Mouse (Mus musculus): ENCODE measurements around the gene Uap1l1. TPM values are rescaled to one million over a fixed set of nuclear protein-coding genes. Genes with fewer than 3 reads are reported as not detected.

Gene Uap1l1
- total RNA-seq, 2 experiments from 2014 or later = 20.0 to 23.1 TPM

GRCm38 (mm10) chr2:25318119-25318966 is 47.1 kb downstream of the Uap1l1 start:
- no peak for DNase-seq

GRCm38 (mm10) chr2:25311491-25311891 is 54.0 kb downstream of the Uap1l1 start:
- no peak for DNase-seq

GRCm38 (mm10) chr2:25310969-25311368 is 54.5 kb downstream of the Uap1l1 start:
- no peak for DNase-seq

GRCm38 (mm10) chr2:25310180-25310579 is 55.3 kb downstream of the Uap1l1 start:
- no peak for DNase-seq

Other genes starting within 250 kb of the Uap1l1 start
- 1 to 10 TPM; 2.1 to 2.3 TPM for gene Nrarp, start 184.9 kb downstream of the Uap1l1 start, total RNA-seq (2021)
- gene Tor4a, start 168.8 kb downstream of the Uap1l1 start, total RNA-seq (2021) = 10 to 100 TPM; 14.0 to 24.8 TPM
- 10 to 100 TPM; 54.8 to 57.2 TPM for gene Nelfb, start 154.2 kb downstream of the Uap1l1 start, total RNA-seq (2021)
- not detected for gene Stpg3, start 151.0 kb downstream of the Uap1l1 start, total RNA-seq (2021)
- gene Fam166a, start 146.9 kb downstream of the Uap1l1 start, total RNA-seq (2021) = not detected
- 100 to 1,000 TPM; 291 to 296 TPM for gene Tubb4b, start 141.0 kb downstream of the Uap1l1 start, total RNA-seq (2021)
- not detected for gene Slc34a3, start 131.3 kb downstream of the Uap1l1 start, total RNA-seq (2021)
- gene Rnf224, start 128.9 kb downstream of the Uap1l1 start, total RNA-seq (2021) = not detected
- gene Rnf208, start 123.4 kb downstream of the Uap1l1 start, total RNA-seq (2021) = 1 to 10 TPM; 5.8 TPM
- not detected for gene Cysrt1, start 123.2 kb downstream of the Uap1l1 start, total RNA-seq (2021)
- gene AL732309.1, start 118.8 kb downstream of the Uap1l1 start, total RNA-seq (2021) = 1 to 10 TPM; 4.1 to 4.8 TPM
- gene Tmem203, start 110.2 kb downstream of the Uap1l1 start, total RNA-seq (2021) = 10 to 100 TPM; 22.6 to 38.8 TPM
- 1 to 10 TPM; 8.7 to 9.2 TPM for gene Tprn, start 103.1 kb downstream of the Uap1l1 start, total RNA-seq (2021)
- 10 to 100 TPM; 43.8 to 45.1 TPM for gene Ssna1, start 93.2 kb downstream of the Uap1l1 start, total RNA-seq (2021)
- gene Anapc2, start 93.2 kb downstream of the Uap1l1 start, total RNA-seq (2021) = 10 to 100 TPM; 76.5 to 81.3 TPM
- not detected for gene Tmem210, start 77.5 kb downstream of the Uap1l1 start, total RNA-seq (2021)
- gene Lrrc26, start 75.8 kb downstream of the Uap1l1 start, total RNA-seq (2021) = not detected
- 1 to 10 TPM; 6.3 to 7.6 TPM for gene Grin1, start 46.5 kb downstream of the Uap1l1 start, total RNA-seq (2021)
- 10 to 100 TPM; 53.1 to 59.2 TPM for gene Man1b1, start 33.3 kb downstream of the Uap1l1 start, total RNA-seq (2021)
- 10 to 100 TPM; 29.9 to 31.8 TPM for gene Dpp7, start 9.3 kb downstream of the Uap1l1 start, total RNA-seq (2021)
- under 1 TPM; 0.43 to 0.95 TPM for gene Sapcd2, start 6.6 kb upstream of the Uap1l1 start, total RNA-seq (2021)
- gene Entpd2, start 30.2 kb upstream of the Uap1l1 start, total RNA-seq (2021) = 1 to 10 TPM; 5.0 to 7.8 TPM
- gene Npdc1, start 33.7 kb upstream of the Uap1l1 start, total RNA-seq (2021) = 100 to 1,000 TPM; 117 to 140 TPM
- not detected for gene Fut7, start 57.6 kb upstream of the Uap1l1 start, total RNA-seq (2021)
- 10 to 100 TPM; 29.7 to 36.4 TPM for gene Abca2, start 63.0 kb upstream of the Uap1l1 start, total RNA-seq (2021)
- not detected for gene Clic3, start 91.2 kb upstream of the Uap1l1 start, total RNA-seq (2021)
- gene Paxx, start 95.4 kb upstream of the Uap1l1 start, total RNA-seq (2021) = 10 to 100 TPM; 32.3 to 34.2 TPM
- 1 to 10 TPM; 1.1 to 2.0 TPM for gene Ptgds, start 104.4 kb upstream of the Uap1l1 start, total RNA-seq (2021)
- not detected for gene Lcn12, start 128.2 kb upstream of the Uap1l1 start, total RNA-seq (2021)
- 10 to 100 TPM; 87.0 to 89.8 TPM for gene Fbxw5, start 135.1 kb upstream of the Uap1l1 start, total RNA-seq (2021)
- 1 to 10 TPM; 1.7 TPM for gene C8g, start 136.0 kb upstream of the Uap1l1 start, total RNA-seq (2021)
- 10 to 100 TPM; 22.3 to 26.2 TPM for gene Traf2, start 181.3 kb upstream of the Uap1l1 start, total RNA-seq (2021)
- gene Edf1, start 192.2 kb upstream of the Uap1l1 start, total RNA-seq (2021) = 100 to 1,000 TPM; 276 to 288 TPM
- 1 to 10 TPM; 1.5 to 3.1 TPM for gene Mamdc4, start 209.2 kb upstream of the Uap1l1 start, total RNA-seq (2021)
- 10 to 100 TPM; 54.3 to 64.6 TPM for gene Phpt1, start 209.5 kb upstream of the Uap1l1 start, total RNA-seq (2021)
- 1 to 10 TPM in 1 of 2 experiments, under 1 TPM in 1; 0.73 to 1.3 TPM for gene Ajm1, start 216.1 kb upstream of the Uap1l1 start, total RNA-seq (2021)
- gene Rabl6, start 242.8 kb upstream of the Uap1l1 start, total RNA-seq (2021) = 10 to 100 TPM; 85.4 to 97.5 TPM